Mouse (Mus musculus) heart, adult 2 months (tissue): ENCODE data around the gene Prex1. TPM values are rescaled to one million over a fixed set of nuclear protein-coding genes. Genes with fewer than 3 reads are reported as not detected.

Experiments
- DNase-seq, 2 experiments: peaks; one replicate each; pipeline ENCODE4 v3.0.0; 2021
- H3K27ac ChIP-seq: fragments of 200-600 bp; 2 replicates; pipeline ENCODE4 v1.8.1; 2022
- H3K27me3 ChIP-seq: fragments of 200-500 bp; 2 replicates; pipeline ENCODE4 v1.6.1; 2012; ENCODE audit warnings: mild to moderate bottlenecking, low read length, inconsistent platforms, mixed read lengths; ENCODE audit not compliant: control insufficient read depth, insufficient read depth
- H3K36me3 ChIP-seq: fragments of 200-500 bp; 2 replicates; pipeline ENCODE4 v1.6.1; 2012; ENCODE audit warnings: low read length, inconsistent platforms; ENCODE audit not compliant: control insufficient read depth, insufficient read depth
- H3K4me1 ChIP-seq: fragments of 200-500 bp; 2 replicates; pipeline ENCODE4 v1.6.1; 2011; ENCODE audit warnings: low read length; ENCODE audit not compliant: control insufficient read depth, insufficient read depth
- H3K4me3 ChIP-seq: fragments of 200-600 bp; 2 replicates; pipeline ENCODE4 v1.8.1; 2022
- H3K79me2 ChIP-seq: fragments of 200-500 bp; replicated peaks from 2 replicates; pipeline ENCODE4 v1.6.1; 2012; ENCODE audit warnings: mild to moderate bottlenecking, inconsistent platforms, low read length, moderate library complexity, mixed read lengths; ENCODE audit not compliant: control insufficient read depth, insufficient read depth
- H3K9ac ChIP-seq: fragments of 200-500 bp; 2 replicates; pipeline ENCODE4 v1.6.1; 2012; ENCODE audit warnings: low read depth, mild to moderate bottlenecking, control low read depth, inconsistent platforms, low read length, mixed read lengths
- CTCF ChIP-seq: fragments of 200-600 bp; IDR thresholded peaks from 2 replicates; pipeline ENCODE4 v1.8.1; 2022; ENCODE audit warnings: antibody characterized with exemption, mild to moderate bottlenecking, moderate library complexity
- EP300 ChIP-seq: fragments of 200-500 bp; IDR thresholded peaks from 2 replicates; pipeline ENCODE4 v1.6.1; 2011; ENCODE audit warnings: low read depth, low read length, control low read depth; ENCODE audit not compliant: insufficient read depth
- POLR2A ChIP-seq: fragments of 200-500 bp; IDR thresholded peaks from 2 replicates; pipeline ENCODE4 v1.6.1; 2011; ENCODE audit warnings: mild to moderate bottlenecking, low read depth, low read length, control low read depth; ENCODE audit not compliant: insufficient read depth
- WGBS: fragments of 180-500 bp; shearing (Covaris S2); methylation state at CpG from one replicate; pipeline ENCODE4 v1.1.7; 2018; 5-methylcytosine and 5-hydroxymethylcytosine counted together
- intact Hi-C: fragments of 180-260 bp; cut with DNase I; formaldehyde crosslinking; loops from one replicate; pipeline ENCODE4 v1.15.1; 2025
- polyA plus RNA-seq: library from polyadenylated mRNA; depleted of rRNA; stranded (reverse); fragments of >200 nt; gene quantifications from 2 replicates; pipeline ENCODE4 v1.2.3, GENCODE M21; 2012
- total RNA-seq, 2 experiments: library from RNA; stranded (reverse); gene quantifications; 2 replicates each; pipeline ENCODE4 v1.2.3; 2021

Gene Prex1
- total and polyA plus RNA-seq, 3 experiments: 5.2 to 9.8 (median 6.0) TPM

GRCm38 (mm10) chr2:166678959-166679759, 34.5 kb downstream of the Prex1 start:
- intact Hi-C loops: no loop called here

GRCm38 (mm10) chr2:166676933-166677332, 36.7 kb downstream of the Prex1 start:
- no peak for TF ChIP-seq CTCF
- no peak for TF ChIP-seq EP300
- TF ChIP-seq POLR2A: no peak
- H3K27me3 ChIP-seq: no peaks in the 10 kb centered on the region
- H3K36me3 ChIP-seq: no peaks in the 10 kb centered on the region
- peak in 1 of 2 experiments; percentile 22 for DNase-seq
- intact Hi-C loops: no loop called here
- no peak overlapping the region for H3K27ac ChIP-seq
- no peak overlapping the region for H3K9ac ChIP-seq
- 86% methylated on average over 11 of the region's 11 CpGs for WGBS
- H3K4me3 ChIP-seq: no peak overlapping the region
- no peaks in the 10 kb centered on the region for H3K4me1 ChIP-seq
- H3K79me2 ChIP-seq: no peaks in the 10 kb centered on the region

More at GRCm38 (mm10) chr2:166678959-166679759, 34.5 kb downstream of the Prex1 start:
- no peaks in the 10 kb centered on the region for H3K36me3 ChIP-seq
- DNase-seq: no peak
- no peak overlapping the region for H3K27ac ChIP-seq
- H3K4me3 ChIP-seq: no peak overlapping the region
- 66% methylated on average over 13 of the region's 13 CpGs for WGBS
- no peaks in the 10 kb centered on the region for H3K79me2 ChIP-seq
- H3K4me1 ChIP-seq: no peaks in the 10 kb centered on the region
- H3K27me3 ChIP-seq: no peaks in the 10 kb centered on the region
- no peak overlapping the region for H3K9ac ChIP-seq
- no peak for TF ChIP-seq EP300

GRCm38 (mm10) chr2:166676498-166676897, 37.1 kb downstream of the Prex1 start:
- Histone ChIP-seq H3K27me3 (no peaks in the 10 kb centered on the region), H3K4me3 (no peak overlapping the region), H3K4me1 (no peaks in the 10 kb centered on the region), H3K36me3 (no peaks in the 10 kb centered on the region), H3K9ac (no peak overlapping the region), H3K27ac (no peak overlapping the region), H3K79me2 (no peaks in the 10 kb centered on the region)
- TF ChIP-seq CTCF (no peak), POLR2A (no peak)
- intact Hi-C loops: no loop called here
- DNase-seq: no peak
- WGBS: 80% methylated on average over 14 of the region's 14 CpGs

GRCm38 (mm10) chr2:166675588-166676444, 37.8 kb downstream of the Prex1 start:
- no peaks in the 10 kb centered on the region for H3K36me3 ChIP-seq
- H3K27me3 ChIP-seq: no peaks in the 10 kb centered on the region
- no peaks in the 10 kb centered on the region for H3K4me1 ChIP-seq
- intact Hi-C loops: no loop called here
- no peak overlapping the region for H3K4me3 ChIP-seq
- H3K27ac ChIP-seq: no peak overlapping the region
- TF ChIP-seq CTCF: no peak
- no peak for TF ChIP-seq POLR2A
- TF ChIP-seq EP300: no peak
- no peak for DNase-seq
- H3K79me2 ChIP-seq: no peaks in the 10 kb centered on the region
- no peak overlapping the region for H3K9ac ChIP-seq
- 63% methylated on average over 14 of the region's 14 CpGs for WGBS

- Histone ChIP-seq H3K27me3 (no peaks in the 10 kb centered on the region), H3K79me2 (no peaks in the 10 kb centered on the region), H3K4me1 (no peaks in the 10 kb centered on the region), H3K27ac (no peak overlapping the region), H3K4me3 (no peak overlapping the region), H3K9ac (no peak overlapping the region), H3K36me3 (no peaks in the 10 kb centered on the region)
- WGBS: 20% methylated on average over 12 of the region's 12 CpGs
- TF ChIP-seq CTCF: no peak
- intact Hi-C loops: no loop called here
- no peak for DNase-seq
Measured at GRCm38 (mm10) chr2:166674693-166675092, 38.9 kb downstream of the Prex1 start.

GRCm38 (mm10) chr2:166673951-166674350, 39.7 kb downstream of the Prex1 start:
- Histone ChIP-seq H3K79me2 (no peaks in the 10 kb centered on the region), H3K36me3 (no peaks in the 10 kb centered on the region), H3K27me3 (no peaks in the 10 kb centered on the region), H3K9ac (no peak overlapping the region), H3K27ac (no peak overlapping the region), H3K4me3 (no peak overlapping the region), H3K4me1 (no peaks in the 10 kb centered on the region)
- DNase-seq: no peak
- 64% methylated on average over 12 of the region's 12 CpGs for WGBS
- TF ChIP-seq POLR2A (no peak), EP300 (no peak), CTCF (no peak)
- intact Hi-C loops: no loop called here
